Comparison of ENCODE assay signal across 8 mouse cellular contexts in the genomic region with DNA sequence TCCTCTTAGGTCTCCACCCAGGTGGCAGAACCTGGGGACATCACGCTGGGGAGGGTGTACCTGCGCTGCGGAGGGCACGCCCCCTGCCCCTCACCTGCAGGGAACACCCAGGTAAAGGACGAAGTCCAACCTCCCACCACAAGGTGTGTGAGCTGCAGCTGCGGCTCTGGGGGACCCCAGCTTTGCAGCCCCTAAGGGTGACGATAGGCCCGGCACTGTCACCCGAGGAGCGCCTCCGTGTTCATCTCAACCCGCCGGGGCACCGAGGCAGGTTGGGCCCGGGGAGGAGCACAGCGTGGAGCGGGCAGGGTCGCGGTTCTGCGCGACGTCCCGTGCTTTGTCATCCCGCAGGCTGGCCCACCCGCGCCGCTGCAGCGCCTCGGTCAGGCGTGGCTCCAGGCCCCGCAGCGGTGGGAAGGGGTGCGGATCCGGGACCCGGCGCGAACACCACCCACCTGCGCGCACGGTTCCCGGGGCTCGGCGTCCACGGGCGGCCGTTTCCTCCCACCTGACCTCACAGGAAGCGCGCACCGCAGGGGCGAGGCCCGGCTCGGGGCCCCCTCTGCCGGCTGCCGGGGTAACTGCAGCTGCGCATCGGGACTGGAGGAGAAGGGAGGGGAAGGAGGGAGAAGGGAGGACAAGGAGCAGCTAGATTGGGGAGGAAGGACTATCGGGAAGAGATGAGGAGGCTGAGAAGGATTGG. TPM values are rescaled to one million over a fixed set of nuclear protein-coding genes. Genes with fewer than 3 reads are reported as not detected.
A peak's percentile ranks its signal among the peaks of the same experiment; 100 is the strongest.
DNase-seq lines count a peak whose midpoint lies in the region; ATAC-seq and TF ChIP-seq lines count a peak whose summit lies in the region.

No protein-coding gene starts in this region.

- no peaks in the 10 kb centered on the region for H3K27me3 ChIP-seq in forebrain, embryonic 14.5 days (replicated peaks; ENCODE audit: control insufficient read depth, insufficient read depth, low read length)
- peaks cover 17% of the 10 kb centered on the region for H3K27me3 ChIP-seq in liver, embryonic 14.5 days (ENCODE audit: control insufficient read depth, insufficient read depth, low read length)
- H3K27me3 ChIP-seq in neural tube, embryonic 12.5 days (replicated peaks), result peaks cover 52% of the 10 kb centered on the region
- peaks cover 3% of the 10 kb centered on the region; the same call in 1 of the 2 replicates for H3K27me3 ChIP-seq in stomach, embryonic 16.5 days (ENCODE audit: control insufficient read depth, insufficient read depth, low read length)

- TF ChIP-seq CTCF in liver, embryonic 14.5 days (IDR thresholded peaks at IDR 0.05; ENCODE audit: low read depth), result peak; percentile 79

- no peak for TF ChIP-seq EP300 in liver, embryonic 14.5 days (IDR thresholded peaks at IDR 0.05; ENCODE audit: low read depth)

- H3K27ac ChIP-seq in forebrain, embryonic 14.5 days (ENCODE audit: low read depth, low read length), result no peak overlapping the region
- no peak overlapping the region for H3K27ac ChIP-seq in liver, embryonic 14.5 days
- H3K27ac ChIP-seq in neural tube, embryonic 12.5 days, result no peak overlapping the region
- H3K27ac ChIP-seq in stomach, embryonic 16.5 days (ENCODE audit: low read length), result no peak overlapping the region

- ATAC-seq in forebrain, embryonic 14.5 days, result peak; percentile 89
- ATAC-seq in liver, embryonic 14.5 days (ENCODE audit: insufficient read depth), result no peak
- peak; percentile 61 for ATAC-seq in neural tube, embryonic 12.5 days (ENCODE audit: low FRiP score, low read depth)
- peak; percentile 82 for ATAC-seq in stomach, embryonic 16.5 days (ENCODE audit: insufficient read depth, low FRiP score)

- peak overlapping the region; percentile 89 for H3K4me2 ChIP-seq in forebrain, embryonic 14.5 days (ENCODE audit: low read length)
- H3K4me2 ChIP-seq in liver, embryonic 14.5 days (ENCODE audit: low read depth), result peak overlapping the region; percentile 67
- H3K4me2 ChIP-seq in neural tube, embryonic 12.5 days (replicated peaks), result peak overlapping the region; percentile 84
- H3K4me2 ChIP-seq in stomach, embryonic 16.5 days (ENCODE audit: low read depth, low read length), result peak overlapping the region; percentile 82

- under 1% methylated on average over 48 of the region's 57 CpGs for WGBS in forebrain, embryonic 14.5 days
- WGBS in liver, embryonic 14.5 days (ENCODE audit: insufficient replicate concordance), result 1% methylated on average over 51 of the region's 57 CpGs
- under 1% methylated on average over 56 of the region's 57 CpGs for WGBS in neural tube, embryonic 12.5 days
- WGBS in stomach, embryonic 16.5 days, result 1% methylated on average over 57 of the region's 57 CpGs

- H3K4me3 ChIP-seq in forebrain, embryonic 14.5 days (ENCODE audit: low read depth, low read length), result peak overlapping the region; percentile 66
- peak overlapping the region; percentile 50 to 52 for H3K4me3 ChIP-seq in liver, embryonic 14.5 days (ENCODE audit: insufficient read depth in 1 of 2, low read depth in 2 of 2, low read length in 2 of 2)
- peak overlapping the region; percentile 62 for H3K4me3 ChIP-seq in neural tube, embryonic 12.5 days
- H3K4me3 ChIP-seq in stomach, embryonic 16.5 days (replicated peaks; ENCODE audit: low read length), result peak overlapping the region; percentile 68

- peak; percentile 55 to 71 for DNase-seq in CD8-positive naive resting alpha-beta T cell, adult 2 months (ENCODE audit: low read depth in 2 of 2, low spot score in 2 of 2)
- DNase-seq in cerebellum, adult 11-12 months, result peak; percentile 91
- peak; percentile 83 for DNase-seq in forebrain, embryonic 14.5 days (ENCODE audit: low spot score)
- peak; percentile 79 to 82 for DNase-seq in heart, postnatal 10 days
- DNase-seq in kidney, postnatal 4 days, result peak; percentile 90 to 91
- peak in 2 of 3 experiments; percentile 11 to 13 for DNase-seq in liver, embryonic 14.5 days (ENCODE audit: low read depth in 3 of 3, low spot score in 3 of 3)

- H3K36me3 ChIP-seq in forebrain, embryonic 14.5 days (ENCODE audit: control insufficient read depth, insufficient read depth, low read length), result peaks cover 5% of the 10 kb centered on the region; the same call in 1 of the 2 replicates
- no peaks in the 10 kb centered on the region for H3K36me3 ChIP-seq in liver, embryonic 14.5 days (replicated peaks; ENCODE audit: control insufficient read depth, insufficient read depth, low read depth)
- no peaks in the 10 kb centered on the region for H3K36me3 ChIP-seq in neural tube, embryonic 12.5 days
- H3K36me3 ChIP-seq in stomach, embryonic 16.5 days (ENCODE audit: control insufficient read depth, insufficient read depth, low read length), result no peaks in the 10 kb centered on the region

- intact Hi-C loops in heart, postnatal 10 days (cut with DNase I), result no loop called here

- no peaks in the 10 kb centered on the region for H3K9me3 ChIP-seq in forebrain, embryonic 14.5 days (replicated peaks; ENCODE audit: control insufficient read depth, low read length)
- H3K9me3 ChIP-seq in liver, embryonic 14.5 days (ENCODE audit: control insufficient read depth, low read length), result no peaks in the 10 kb centered on the region
- no peaks in the 10 kb centered on the region for H3K9me3 ChIP-seq in neural tube, embryonic 12.5 days
- no peaks in the 10 kb centered on the region for H3K9me3 ChIP-seq in stomach, embryonic 16.5 days (replicated peaks; ENCODE audit: control insufficient read depth, low read length)

- peak overlapping the region; percentile 89 for H3K9ac ChIP-seq in forebrain, embryonic 14.5 days (ENCODE audit: low read length)
- no peak overlapping the region for H3K9ac ChIP-seq in liver, embryonic 14.5 days (replicated peaks)
- peak overlapping the region; percentile 75 for H3K9ac ChIP-seq in neural tube, embryonic 12.5 days
- peak overlapping the region; percentile 84 for H3K9ac ChIP-seq in stomach, embryonic 16.5 days (ENCODE audit: low read length)

- 0 out of 2 replicates have a peak, but pooled peaks cover 5% of the 10 kb centered on the region for H3K4me1 ChIP-seq in forebrain, embryonic 14.5 days (ENCODE audit: control insufficient read depth, insufficient read depth, low read length)
- H3K4me1 ChIP-seq in liver, embryonic 14.5 days (replicated peaks; ENCODE audit: control insufficient read depth in 2 of 2, insufficient read depth in 2 of 2, low read length in 1 of 2), result no peaks in the 10 kb centered on the region
- peaks cover 6% of the 10 kb centered on the region; the same call in 1 of the 2 replicates for H3K4me1 ChIP-seq in neural tube, embryonic 12.5 days
- 0 out of 2 replicates have a peak, but pooled peaks cover 4% of the 10 kb centered on the region for H3K4me1 ChIP-seq in stomach, embryonic 16.5 days (ENCODE audit: control insufficient read depth, insufficient read depth, low read length)

RNA-seq across cellular contexts. Expression of a gene that starts 22.2 kb away (rescaled TPM):
- polyA plus RNA-seq in forebrain, embryonic 14.5 days (2014; fragmentation: Nextera tagmentation; extraction: Ambion mirVana), result 0.29 and 0.45 TPM in 2 replicates
- total RNA-seq in heart, postnatal 10 days (2021), result not detected
- 0.06 and 0.16 TPM in 2 replicates for polyA plus RNA-seq in liver, embryonic 14.5 days (2012; rRNA removed)
- not detected in 2 replicates for polyA plus RNA-seq in liver, embryonic 14.5 days (2014; fragmentation: Nextera tagmentation; extraction: Ambion mirVana)
- 7.5 and 10.9 TPM in 2 replicates for polyA plus RNA-seq in neural tube, embryonic 12.5 days (2016; fragmentation: Nextera tagmentation; extraction: Ambion mirVana)
- polyA plus RNA-seq in stomach, embryonic 16.5 days (2015; fragmentation: Nextera tagmentation; extraction: Ambion mirVana), result 4.4 and 5.2 TPM in 2 replicates

RNA-seq across cellular contexts. Expression of a gene that starts 33.1 kb away (rescaled TPM):
- polyA plus RNA-seq in forebrain, embryonic 14.5 days (2014; fragmentation: Nextera tagmentation; extraction: Ambion mirVana), result 51.5 and 57.8 TPM in 2 replicates
- under 1 TPM in 1 of 2 experiments, not detected in 1; 0.52 TPM for total RNA-seq in heart, postnatal 10 days (2021)
- polyA plus RNA-seq in liver, embryonic 14.5 days (2012; rRNA removed), result 0.24 and 0.27 TPM in 2 replicates
- polyA plus RNA-seq in liver, embryonic 14.5 days (2014; fragmentation: Nextera tagmentation; extraction: Ambion mirVana), result 0.20 and 0.51 TPM in 2 replicates
- polyA plus RNA-seq in neural tube, embryonic 12.5 days (2016; fragmentation: Nextera tagmentation; extraction: Ambion mirVana), result 48.4 and 56.5 TPM in 2 replicates
- 18.0 and 21.6 TPM in 2 replicates for polyA plus RNA-seq in stomach, embryonic 16.5 days (2015; fragmentation: Nextera tagmentation; extraction: Ambion mirVana)

Comparison
In these comparisons a context has a peak if more than half of its experiments do, and no peak if none do; other contexts are left out.
1. DNase-seq: peak in every context shown above with its lines; median percentile 91 in cerebellum, adult 11-12 months; 90 in kidney, postnatal 4 days; 83 in forebrain, embryonic 14.5 days; 80 in heart, postnatal 10 days; 63 in CD8-positive naive resting alpha-beta T cell, adult 2 months; 12 in liver, embryonic 14.5 days.
2. RNA of a gene that starts 33.1 kb away (polyA plus RNA-seq): 51.5 to 57.8 TPM in forebrain, embryonic 14.5 days, 48.4 to 56.5 TPM in neural tube, embryonic 12.5 days and 18.0 to 21.6 TPM in stomach, embryonic 16.5 days; 0.20 to 0.51 TPM in liver, embryonic 14.5 days; every median in the first group is over 10 times any median in the second.
3. Peak in every context shown above with its lines, with median percentiles within 50 percentile points of each other: H3K4me2 ChIP-seq and H3K4me3 ChIP-seq.